Mouse (Mus musculus) C3H10T1/2 (cell line): ENCODE results near the gene Gm3591. TPM values are rescaled to one million over a fixed set of nuclear protein-coding genes. Genes with fewer than 3 reads are reported as not detected.

ENCODE experiments used
- polyA plus RNA-seq, 2 experiments: library from polyadenylated mRNA; unstranded; fragments of >200 nt; fragmentation: generic; extraction: Trizol; gene quantifications; one replicate each; pipeline ENCODE4 v1.2.1; 2012; ENCODE audit warnings: missing spikeins in 2 of 2

Gm3591 gene
- polyA plus RNA-seq, result not detected

DNA sequence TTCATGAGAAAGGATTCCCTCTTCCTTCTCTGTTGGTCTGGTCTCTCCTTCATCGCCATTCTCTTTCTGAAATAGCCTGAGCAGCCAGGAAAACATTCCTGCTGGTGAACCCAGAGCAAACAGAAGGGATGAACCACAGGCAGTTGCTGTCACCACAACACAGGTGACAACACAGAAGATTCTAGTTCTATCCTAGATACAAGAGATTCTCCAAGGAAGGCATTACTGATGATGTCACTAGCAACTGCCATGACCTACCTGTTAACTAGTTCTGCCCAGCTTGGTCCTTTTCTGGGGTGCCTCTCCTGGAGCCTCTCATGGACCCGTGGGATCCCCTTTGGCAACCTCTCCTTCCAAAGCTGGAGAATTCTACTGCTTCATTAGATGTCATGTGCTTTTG, at the start of gene Gm3591:
TSS of gene Gm3591 (minus strand) at position 101 of the 400 bp plus-strand sequence.

GRCm38 (mm10) chr14:6444511-6444910, 32.2 kb upstream of the Gm3591 start, which contains the start of gene Gm3594:
Gene Gm3594 (minus strand): TSS chr14:6444611.

GRCm38 (mm10) chr14:6390219-6390618, 22.1 kb downstream of the Gm3591 start, which contains the start of gene Gm16440:
Gene Gm16440 (minus strand): TSS chr14:6390319.

Other genes starting within 250 kb of the Gm3591 start
- not detected for gene Gm21560, start 193.2 kb downstream of the Gm3591 start, polyA plus RNA-seq
- not detected for gene Gm3411, start 125.2 kb downstream of the Gm3591 start, polyA plus RNA-seq
- not detected for gene Gm21103, start 107.6 kb downstream of the Gm3591 start, polyA plus RNA-seq
- gene Gm3618, start 68.8 kb downstream of the Gm3591 start, polyA plus RNA-seq, result not detected
- not detected for gene Gm16440, start 22.2 kb downstream of the Gm3591 start, polyA plus RNA-seq
- gene Gm3594, start 32.1 kb upstream of the Gm3591 start, polyA plus RNA-seq, result not detected
- not detected for gene Gm8356, start 124.8 kb upstream of the Gm3591 start, polyA plus RNA-seq
- gene Gm3629, start 178.1 kb upstream of the Gm3591 start, polyA plus RNA-seq, result not detected
- gene Gm3460, start 209.9 kb upstream of the Gm3591 start, polyA plus RNA-seq, result not detected